Mouse (Mus musculus): Measurements from ENCODE around the gene Ipcef1. TPM values are rescaled to one million over a fixed set of nuclear protein-coding genes. Genes with fewer than 3 reads are reported as not detected.
A peak's percentile ranks its signal among the peaks of the same experiment; 100 is the strongest.

Ipcef1 gene
- total RNA-seq, 2 experiments from 2014 or later, result 80.6 to 105 TPM

DNA sequence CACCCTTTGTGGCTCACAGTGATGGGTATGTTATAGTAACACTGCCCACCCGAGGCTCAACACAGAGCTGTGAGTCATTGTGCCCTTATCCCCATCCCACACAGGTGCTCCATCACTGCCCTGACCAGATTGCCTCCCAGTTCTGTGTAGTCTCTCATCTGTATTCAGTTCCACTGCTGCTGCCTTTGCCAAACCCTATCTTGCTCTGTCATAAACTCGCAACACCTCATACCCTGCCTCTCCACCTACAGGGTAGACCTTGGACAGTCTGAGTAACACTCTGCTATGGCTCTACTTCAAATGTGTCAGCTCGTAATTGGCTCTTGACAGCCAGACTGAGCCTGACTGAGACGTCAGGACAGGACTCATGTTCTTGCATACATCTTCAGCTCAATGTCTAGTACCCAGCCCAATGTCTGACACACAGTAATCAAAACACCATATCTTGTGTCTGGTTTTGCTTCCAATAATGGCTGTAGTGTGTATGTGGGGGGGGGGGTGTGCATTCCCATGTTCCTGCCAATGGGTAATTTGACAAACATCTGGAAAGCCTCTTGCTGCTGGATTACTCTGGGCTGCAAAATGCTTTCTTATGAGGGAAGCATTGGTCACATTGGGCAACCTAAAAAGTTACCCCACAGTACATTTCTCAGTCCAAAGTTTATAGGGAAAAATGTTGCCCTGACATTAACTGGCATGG, 64.7 kb downstream of the Ipcef1 start:
- no peak overlapping the region for H3K4me3 ChIP-seq
- DNase-seq (ENCODE audit: extremely low spot score in 1 of 2, low spot score in 2 of 2), result no peak
- no peak overlapping the region for H3K27ac ChIP-seq
- no peak for TF ChIP-seq CTCF (IDR thresholded peaks at IDR 0.05)
- intact Hi-C loops (cut with DNase I), result no loop called here

GRCm38 (mm10) chr10:6986246-6986645, 66.0 kb downstream of the Ipcef1 start:
- DNase-seq (ENCODE audit: extremely low spot score in 1 of 2, low spot score in 2 of 2), result no peak
- no peak for TF ChIP-seq CTCF (IDR thresholded peaks at IDR 0.05)
- intact Hi-C loops (cut with DNase I), result no loop called here
- H3K27ac ChIP-seq, result no peak overlapping the region
- no peak overlapping the region for H3K4me3 ChIP-seq

GRCm38 (mm10) chr10:6983431-6983830, 68.8 kb downstream of the Ipcef1 start:
- intact Hi-C loops (cut with DNase I), result no loop called here
- Histone ChIP-seq H3K4me3 (no peak overlapping the region), H3K27ac (no peak overlapping the region)
- no peak for DNase-seq (ENCODE audit: extremely low spot score in 1 of 2, low spot score in 2 of 2)
- no peak for TF ChIP-seq CTCF (IDR thresholded peaks at IDR 0.05)

- DNase-seq (ENCODE audit: extremely low spot score in 1 of 2, low spot score in 2 of 2), result no peak
- TF ChIP-seq CTCF (IDR thresholded peaks at IDR 0.05), result no peak
- intact Hi-C loops (cut with DNase I), result no loop called here
- Histone ChIP-seq H3K4me3 (no peak overlapping the region), H3K27ac (no peak overlapping the region)
Observed at GRCm38 (mm10) chr10:6982751-6983151, 69.5 kb downstream of the Ipcef1 start.

DNA sequence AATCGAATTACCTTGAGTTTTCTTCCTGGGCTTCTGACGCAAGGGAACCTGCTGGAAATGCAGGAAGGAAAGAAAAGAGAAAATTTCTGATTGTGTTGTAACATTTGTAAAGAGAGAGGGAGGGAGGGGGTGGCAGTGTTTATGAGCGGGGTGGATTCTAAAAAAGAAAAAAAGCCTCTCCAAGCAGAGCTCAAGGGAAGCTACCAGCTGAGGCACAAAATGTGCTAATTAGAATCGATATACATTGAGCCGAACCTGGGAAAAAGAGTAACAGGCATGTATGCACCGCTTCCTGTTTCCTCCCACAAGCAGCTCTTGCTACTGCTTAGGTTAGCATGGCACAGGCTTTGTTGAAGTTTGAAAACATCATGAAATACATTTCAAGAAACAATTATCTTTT, 72.0 kb downstream of the Ipcef1 start:
- intact Hi-C loops (cut with DNase I), result no loop called here
- Histone ChIP-seq H3K4me3 (peak overlapping the region; percentile 51), H3K27ac (peak overlapping the region; percentile 80)
- no peak for TF ChIP-seq CTCF (IDR thresholded peaks at IDR 0.05)
- DNase-seq (ENCODE audit: extremely low spot score in 1 of 2, low spot score in 2 of 2), result no peak

DNA sequence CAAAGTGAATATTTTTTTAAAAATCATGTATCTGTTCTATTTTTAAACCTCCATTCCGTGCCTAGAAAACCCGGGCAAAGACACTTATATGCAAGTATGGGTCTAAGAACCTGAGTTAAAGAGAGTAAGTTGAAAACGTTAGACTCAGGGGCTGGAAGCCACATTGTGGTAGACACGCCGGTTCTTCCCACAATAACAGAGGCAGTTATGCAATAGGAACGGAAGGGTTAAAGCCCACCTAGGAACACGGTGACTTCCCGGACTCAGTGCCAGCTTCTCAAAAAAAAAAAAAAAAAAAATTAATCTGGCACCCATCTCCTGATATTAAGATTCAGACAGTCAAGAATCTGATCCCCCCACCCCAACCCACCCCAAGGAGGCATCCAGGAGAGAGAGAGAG, 72.5 kb downstream of the Ipcef1 start:
- Histone ChIP-seq H3K27ac (peak overlapping the region; percentile 80), H3K4me3 (peak overlapping the region; percentile 51)
- no peak for TF ChIP-seq CTCF (IDR thresholded peaks at IDR 0.05)
- DNase-seq (ENCODE audit: extremely low spot score in 1 of 2, low spot score in 2 of 2), result peak in 1 of 2 experiments; percentile 16
- intact Hi-C loops (cut with DNase I), result loop anchor here (2.0 to 5.0 kb wide), 3 partner anchors 42 to 93 kb away; no protein-coding TSS in a partner anchor

DNA sequence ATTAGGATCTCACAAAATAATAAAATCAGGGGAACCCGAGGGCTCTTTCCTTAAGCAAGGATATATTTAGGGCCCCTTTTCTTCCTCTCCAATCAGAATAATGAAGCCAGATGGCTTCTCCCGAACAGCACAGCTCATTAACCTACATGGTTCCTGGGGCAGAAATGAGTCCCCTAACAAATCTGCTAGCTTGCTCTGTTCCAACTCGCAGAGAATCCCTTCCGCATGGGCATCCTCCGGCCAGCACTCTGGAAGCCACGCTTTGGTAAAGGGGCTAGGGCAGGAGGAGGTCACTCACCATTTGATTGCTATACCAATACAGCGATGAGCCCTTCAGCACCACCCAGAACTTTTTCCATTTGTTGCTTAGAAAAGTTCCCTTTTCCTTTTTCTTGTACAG, 73.1 kb downstream of the Ipcef1 start:
- DNase-seq (ENCODE audit: extremely low spot score in 1 of 2, low spot score in 2 of 2), result no peak
- H3K27ac ChIP-seq, result peak overlapping the region; percentile 80
- intact Hi-C loops (cut with DNase I), result loop anchor here (2.0 to 5.0 kb wide), 3 partner anchors 42 to 92 kb away; no protein-coding TSS in a partner anchor

DNA sequence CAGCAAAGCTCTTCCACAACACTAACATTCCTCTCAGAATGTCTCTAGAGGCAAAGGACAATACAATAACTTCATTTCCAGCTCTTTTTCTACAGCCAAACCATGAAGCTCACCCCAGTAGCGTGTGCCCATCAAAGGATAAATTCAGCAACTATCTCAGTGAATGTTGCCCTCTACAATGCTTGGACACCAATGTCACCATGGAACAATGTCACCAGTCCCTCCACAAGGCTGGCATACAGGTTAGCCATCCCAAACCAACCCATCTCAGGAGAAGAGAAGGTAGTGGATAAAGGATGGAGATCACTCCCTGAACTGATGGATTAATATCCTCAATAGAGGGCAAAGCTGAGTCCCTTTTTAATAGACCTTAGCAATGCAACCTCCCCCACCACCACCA, 73.5 kb downstream of the Ipcef1 start:
- intact Hi-C loops (cut with DNase I), result loop anchor here (2.0 to 5.0 kb wide), 3 partner anchors 41 to 92 kb away; no protein-coding TSS in a partner anchor
- Histone ChIP-seq H3K4me3 (peak overlapping the region; percentile 43), H3K27ac (peak overlapping the region; percentile 65)
- TF ChIP-seq CTCF (IDR thresholded peaks at IDR 0.05), result no peak
- no peak for DNase-seq (ENCODE audit: extremely low spot score in 1 of 2, low spot score in 2 of 2)

More for the DNA sequence above, 73.1 kb downstream of the Ipcef1 start:
- H3K4me3 ChIP-seq, result peak overlapping the region; percentile 51
- TF ChIP-seq CTCF (IDR thresholded peaks at IDR 0.05), result no peak

- Histone ChIP-seq H3K4me3 (peak overlapping the region; percentile 8), H3K27ac (no peak overlapping the region; the same call in 1 of the 2 replicates)
- DNase-seq (ENCODE audit: extremely low spot score in 1 of 2, low spot score in 2 of 2), result peak in 1 of 2 experiments; percentile 20
- intact Hi-C loops (cut with DNase I), result loop anchor here (2.0 to 5.0 kb wide), 3 partner anchors 41 to 91 kb away; no protein-coding TSS in a partner anchor
- TF ChIP-seq CTCF (IDR thresholded peaks at IDR 0.05), result peak; percentile 30
Observed at GRCm38 (mm10) chr10:6977843-6978242, 74.4 kb downstream of the Ipcef1 start.

- DNase-seq (ENCODE audit: extremely low spot score in 1 of 2, low spot score in 2 of 2), result no peak
- H3K27ac ChIP-seq, result no peak overlapping the region
- intact Hi-C loops (cut with DNase I), result no loop called here
- no peak for TF ChIP-seq CTCF (IDR thresholded peaks at IDR 0.05)
- H3K4me3 ChIP-seq, result no peak overlapping the region
Observed at GRCm38 (mm10) chr10:6968334-6968733, 83.9 kb downstream of the Ipcef1 start.

GRCm38 (mm10) chr10:6967588-6968242, 84.6 kb downstream of the Ipcef1 start:
- intact Hi-C loops (cut with DNase I), result no loop called here
- H3K27ac ChIP-seq, result no peak overlapping the region
- no peak overlapping the region for H3K4me3 ChIP-seq
- TF ChIP-seq CTCF (IDR thresholded peaks at IDR 0.05), result no peak
- no peak for DNase-seq (ENCODE audit: extremely low spot score in 1 of 2, low spot score in 2 of 2)

GRCm38 (mm10) chr10:6958791-6959190, 93.5 kb downstream of the Ipcef1 start:
- no peak overlapping the region for H3K27ac ChIP-seq
- no peak overlapping the region for H3K4me3 ChIP-seq
- DNase-seq (ENCODE audit: extremely low spot score in 1 of 2, low spot score in 2 of 2), result no peak
- TF ChIP-seq CTCF (IDR thresholded peaks at IDR 0.05), result no peak
- intact Hi-C loops (cut with DNase I), result no loop called here

All from left cerebral cortex, adult 2 months (tissue).